In the genomic region with DNA sequence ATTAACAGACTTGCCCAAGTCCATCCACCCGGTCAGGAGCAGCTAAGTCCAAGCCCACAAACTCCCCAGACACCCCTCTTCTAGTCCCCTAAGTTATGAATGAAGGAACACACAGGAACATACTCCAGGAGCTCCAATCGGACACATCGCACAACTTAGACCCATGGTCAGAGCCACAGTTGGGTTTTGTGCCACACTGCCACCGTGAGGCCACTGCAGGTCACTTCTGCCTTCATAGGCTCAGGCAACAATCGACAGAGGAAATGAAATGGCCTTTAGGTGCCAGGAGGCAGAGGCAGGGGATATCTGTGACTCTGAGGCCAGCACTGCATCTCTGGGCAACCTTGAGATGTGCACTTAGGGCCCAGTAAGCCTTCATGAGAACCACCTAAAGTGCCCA, we compare ENCODE assay signal across 8 mouse cellular contexts. TPM values are rescaled to one million over a fixed set of nuclear protein-coding genes. Genes with fewer than 3 reads are reported as not detected.
DNase-seq lines count a peak whose midpoint lies in the region; ATAC-seq and TF ChIP-seq lines count a peak whose summit lies in the region.

No protein-coding gene starts in this region.

- TF ChIP-seq CTCF in intestine, postnatal 0 days (IDR thresholded peaks at IDR 0.05; ENCODE audit: low read depth) = peak; percentile 95

- ATAC-seq in intestine, postnatal 0 days = no peak
- no peak for ATAC-seq in intestine, embryonic 15.5 days
- peak; percentile 48; the same call in 1 of the 2 replicates for ATAC-seq in forebrain, embryonic 15.5 days (replicated peaks)
- 0 out of 2 replicates have a peak, but pooled peaks have one; percentile 19 for ATAC-seq in midbrain, embryonic 12.5 days (ENCODE audit: low FRiP score, low read depth)

- peaks cover 19% of the 10 kb centered on the region; the same call in 1 of the 2 replicates for H3K36me3 ChIP-seq in intestine, postnatal 0 days (ENCODE audit: control insufficient read depth, insufficient read depth)
- no peaks in the 10 kb centered on the region for H3K36me3 ChIP-seq in intestine, embryonic 15.5 days
- H3K36me3 ChIP-seq in forebrain, embryonic 15.5 days = no peaks in the 10 kb centered on the region
- H3K36me3 ChIP-seq in hindbrain, embryonic 10.5 days = no peaks in the 10 kb centered on the region
- no peaks in the 10 kb centered on the region for H3K36me3 ChIP-seq in midbrain, embryonic 12.5 days

- H3K4me2 ChIP-seq in intestine, postnatal 0 days (replicated peaks; ENCODE audit: low read depth) = no peak overlapping the region
- H3K4me2 ChIP-seq in intestine, embryonic 15.5 days (replicated peaks) = no peak overlapping the region
- H3K4me2 ChIP-seq in forebrain, embryonic 15.5 days (replicated peaks) = no peak overlapping the region
- H3K4me2 ChIP-seq in midbrain, embryonic 12.5 days (replicated peaks) = no peak overlapping the region

- WGBS in intestine, postnatal 0 days = 14% methylated on average over 5 of the region's 5 CpGs
- 15% methylated on average over 5 of the region's 5 CpGs for WGBS in intestine, embryonic 15.5 days
- WGBS in forebrain, embryonic 15.5 days = 8% methylated on average over 5 of the region's 5 CpGs
- WGBS in hindbrain, embryonic 10.5 days = 16% methylated on average over 5 of the region's 5 CpGs
- WGBS in midbrain, embryonic 12.5 days = 7% methylated on average over 5 of the region's 5 CpGs

- H3K27me3 ChIP-seq in intestine, postnatal 0 days (replicated peaks; ENCODE audit: control insufficient read depth, insufficient read depth, low read length) = no peaks in the 10 kb centered on the region
- no peaks in the 10 kb centered on the region for H3K27me3 ChIP-seq in intestine, embryonic 15.5 days (replicated peaks)
- H3K27me3 ChIP-seq in forebrain, embryonic 15.5 days = peaks cover 3% of the 10 kb centered on the region; the same call in 1 of the 2 replicates
- peaks cover 12% of the 10 kb centered on the region; the same call in 1 of the 2 replicates for H3K27me3 ChIP-seq in hindbrain, embryonic 10.5 days (ENCODE audit: insufficient read depth, poor library complexity, severe bottlenecking)
- H3K27me3 ChIP-seq in midbrain, embryonic 12.5 days = peaks cover 10% of the 10 kb centered on the region; the same call in 1 of the 2 replicates

- no peak overlapping the region for H3K4me3 ChIP-seq in intestine, postnatal 0 days (ENCODE audit: low read depth, low read length)
- H3K4me3 ChIP-seq in intestine, embryonic 15.5 days (replicated peaks) = no peak overlapping the region
- H3K4me3 ChIP-seq in forebrain, embryonic 15.5 days = no peak overlapping the region
- no peak overlapping the region for H3K4me3 ChIP-seq in hindbrain, embryonic 10.5 days
- no peak overlapping the region for H3K4me3 ChIP-seq in midbrain, embryonic 12.5 days

- no peak overlapping the region for H3K9ac ChIP-seq in intestine, postnatal 0 days (ENCODE audit: low read depth, low read length)
- no peak overlapping the region for H3K9ac ChIP-seq in intestine, embryonic 15.5 days
- H3K9ac ChIP-seq in forebrain, embryonic 15.5 days (replicated peaks) = no peak overlapping the region
- H3K9ac ChIP-seq in midbrain, embryonic 12.5 days (replicated peaks) = no peak overlapping the region

- no peak overlapping the region for H3K27ac ChIP-seq in intestine, postnatal 0 days (ENCODE audit: low read depth, low read length)
- no peak overlapping the region for H3K27ac ChIP-seq in intestine, embryonic 15.5 days
- H3K27ac ChIP-seq in forebrain, embryonic 15.5 days (replicated peaks) = no peak overlapping the region
- no peak overlapping the region for H3K27ac ChIP-seq in hindbrain, embryonic 10.5 days
- no peak overlapping the region for H3K27ac ChIP-seq in midbrain, embryonic 12.5 days (replicated peaks)

- H3K9me3 ChIP-seq in intestine, postnatal 0 days (ENCODE audit: control insufficient read depth) = no peaks in the 10 kb centered on the region
- no peaks in the 10 kb centered on the region for H3K9me3 ChIP-seq in intestine, embryonic 15.5 days
- H3K9me3 ChIP-seq in forebrain, embryonic 15.5 days = no peaks in the 10 kb centered on the region
- H3K9me3 ChIP-seq in hindbrain, embryonic 10.5 days = no peaks in the 10 kb centered on the region
- H3K9me3 ChIP-seq in midbrain, embryonic 12.5 days = no peaks in the 10 kb centered on the region

- peaks cover 3% of the 10 kb centered on the region; the same call in 1 of the 2 replicates for H3K4me1 ChIP-seq in intestine, postnatal 0 days (replicated peaks; ENCODE audit: control insufficient read depth, insufficient read depth, low read length)
- peaks cover 16% of the 10 kb centered on the region; the same call in 1 of the 2 replicates for H3K4me1 ChIP-seq in intestine, embryonic 15.5 days (replicated peaks)
- H3K4me1 ChIP-seq in forebrain, embryonic 15.5 days = no peaks in the 10 kb centered on the region
- H3K4me1 ChIP-seq in hindbrain, embryonic 10.5 days (replicated peaks) = peaks cover 25% of the 10 kb centered on the region
- no peaks in the 10 kb centered on the region for H3K4me1 ChIP-seq in midbrain, embryonic 12.5 days

- DNase-seq in cerebellum, adult 11-12 months = peak; percentile 74
- peak; percentile 75 for DNase-seq in hindbrain, embryonic 10.5 days (ENCODE audit: low spot score)
- DNase-seq in left cerebral cortex, adult 18-20 months (ENCODE audit: low spot score in 2 of 2) = peak; percentile 71 to 73
- peak; percentile 61 for DNase-seq in right cerebral cortex, postnatal 4 days

RNA-seq across cellular contexts. Expression of gene Hkdc1, which starts 11.3 kb away (rescaled TPM):
- 37.7 and 47.1 TPM in 2 replicates for polyA plus RNA-seq in intestine, postnatal 0 days (2015; fragmentation: Nextera tagmentation; extraction: Ambion mirVana)
- 28.5 and 35.1 TPM in 2 replicates for polyA plus RNA-seq in intestine, embryonic 15.5 days (2015; fragmentation: Nextera tagmentation; extraction: Ambion mirVana)
- 0.24 and 0.36 TPM in 2 replicates for polyA plus RNA-seq in forebrain, embryonic 15.5 days (2015; fragmentation: Nextera tagmentation; extraction: Ambion mirVana)
- 0.31 and 0.33 TPM in 2 replicates for polyA plus RNA-seq in hindbrain, embryonic 10.5 days (2016; fragmentation: Nextera tagmentation; extraction: Ambion mirVana)
- 1 to 10 TPM; 5.9 to 7.2 TPM for total RNA-seq in left cerebral cortex, adult 18-20 months (2021)
- polyA plus RNA-seq in midbrain, embryonic 12.5 days (2016; fragmentation: Nextera tagmentation; extraction: Ambion mirVana) = 0.18 and 0.52 TPM in 2 replicates

RNA-seq across cellular contexts. Expression of gene Hk1, which starts 31.2 kb away (rescaled TPM):
- polyA plus RNA-seq in intestine, postnatal 0 days (2015; fragmentation: Nextera tagmentation; extraction: Ambion mirVana) = 10.1 and 11.1 TPM in 2 replicates
- 27.0 and 27.1 TPM in 2 replicates for polyA plus RNA-seq in intestine, embryonic 15.5 days (2015; fragmentation: Nextera tagmentation; extraction: Ambion mirVana)
- 78.9 and 86.2 TPM in 2 replicates for polyA plus RNA-seq in forebrain, embryonic 15.5 days (2015; fragmentation: Nextera tagmentation; extraction: Ambion mirVana)
- 30.0 and 34.0 TPM in 2 replicates for polyA plus RNA-seq in hindbrain, embryonic 10.5 days (2016; fragmentation: Nextera tagmentation; extraction: Ambion mirVana)
- 100 to 1,000 TPM; 311 to 318 TPM for total RNA-seq in left cerebral cortex, adult 18-20 months (2021)
- polyA plus RNA-seq in midbrain, embryonic 12.5 days (2016; fragmentation: Nextera tagmentation; extraction: Ambion mirVana) = 40.6 and 44.5 TPM in 2 replicates

RNA-seq across cellular contexts. Expression of gene 4930507D05Rik, which starts 38.3 kb away (rescaled TPM):
- polyA plus RNA-seq in intestine, postnatal 0 days (2015; fragmentation: Nextera tagmentation; extraction: Ambion mirVana) = 0.14 TPM in 2 replicates
- polyA plus RNA-seq in intestine, embryonic 15.5 days (2015; fragmentation: Nextera tagmentation; extraction: Ambion mirVana) = 0.57 and 0.77 TPM in 2 replicates
- 1.0 and 1.1 TPM in 2 replicates for polyA plus RNA-seq in forebrain, embryonic 15.5 days (2015; fragmentation: Nextera tagmentation; extraction: Ambion mirVana)
- 0.94 and 0.98 TPM in 2 replicates for polyA plus RNA-seq in hindbrain, embryonic 10.5 days (2016; fragmentation: Nextera tagmentation; extraction: Ambion mirVana)
- 1 to 10 TPM in 1 of 2 experiments, under 1 TPM in 1; 0.72 to 1.3 TPM for total RNA-seq in left cerebral cortex, adult 18-20 months (2021)
- 1.1 and 1.3 TPM in 2 replicates for polyA plus RNA-seq in midbrain, embryonic 12.5 days (2016; fragmentation: Nextera tagmentation; extraction: Ambion mirVana)

RNA-seq across cellular contexts. Expression of gene Supv3l1, which starts 38.6 kb away (rescaled TPM):
- polyA plus RNA-seq in intestine, postnatal 0 days (2015; fragmentation: Nextera tagmentation; extraction: Ambion mirVana) = 12.8 and 13.6 TPM in 2 replicates
- 31.2 and 33.3 TPM in 2 replicates for polyA plus RNA-seq in intestine, embryonic 15.5 days (2015; fragmentation: Nextera tagmentation; extraction: Ambion mirVana)
- polyA plus RNA-seq in forebrain, embryonic 15.5 days (2015; fragmentation: Nextera tagmentation; extraction: Ambion mirVana) = 21.3 and 23.5 TPM in 2 replicates
- polyA plus RNA-seq in hindbrain, embryonic 10.5 days (2016; fragmentation: Nextera tagmentation; extraction: Ambion mirVana) = 27.9 and 28.8 TPM in 2 replicates
- total RNA-seq in left cerebral cortex, adult 18-20 months (2021) = 10 to 100 TPM; 22.0 to 23.7 TPM
- 27.9 and 29.2 TPM in 2 replicates for polyA plus RNA-seq in midbrain, embryonic 12.5 days (2016; fragmentation: Nextera tagmentation; extraction: Ambion mirVana)

Comparison
In these comparisons a context has a peak if more than half of its experiments do, and no peak if none do; other contexts are left out.
1. ATAC-seq: peak in forebrain, embryonic 15.5 days (single experiment) and midbrain, embryonic 12.5 days (single experiment); none in intestine, postnatal 0 days (single experiment) and intestine, embryonic 15.5 days (single experiment).
2. RNA of gene Hkdc1, which starts 11.3 kb away (polyA plus RNA-seq): 37.7 to 47.1 TPM in intestine, postnatal 0 days and 28.5 to 35.1 TPM in intestine, embryonic 15.5 days; 0.18 to 0.52 TPM in midbrain, embryonic 12.5 days, 0.31 to 0.33 TPM in hindbrain, embryonic 10.5 days and 0.24 to 0.36 TPM in forebrain, embryonic 15.5 days; every median in the first group is over 10 times any median in the second.
3. Peak in every context shown above with its lines, with median percentiles within 50 percentile points of each other: DNase-seq.